In genomic region chr19:58840721-58841271, GRCm38 (mm10) we compare ENCODE assay signal across 28 mouse cellular contexts. TPM values are rescaled to one million over a fixed set of nuclear protein-coding genes. Genes with fewer than 3 reads are reported as not detected.
A peak's percentile ranks its signal among the peaks of the same experiment; 100 is the strongest.
DNase-seq lines count a peak whose midpoint lies in the region; ATAC-seq and TF ChIP-seq lines count a peak whose summit lies in the region.
"Had no signal": no experiment of that assay in that cellular context is flagged by ENCODE, and none has a peak within 500 bp of the region (broad histone marks: within the 10 kb centered on the region; RNA-seq: fewer than 3 reads in every experiment).

No protein-coding gene starts in this region.

- H3K27ac ChIP-seq in forebrain, embryonic 13.5 days = 0 out of 2 replicates have a peak overlapping the region, but pooled peaks have one; percentile 15
- H3K27ac ChIP-seq in forebrain, embryonic 10.5 days = no peak overlapping the region
- peak overlapping the region; percentile 55; the same call in 1 of the 2 replicates for H3K27ac ChIP-seq in hindbrain, embryonic 14.5 days
- no peak overlapping the region for H3K27ac ChIP-seq in hindbrain, embryonic 11.5 days (ENCODE audit: low read depth, low read length)
- H3K27ac ChIP-seq in midbrain, embryonic 16.5 days (ENCODE audit: low read length) = peak overlapping the region; percentile 45
- H3K27ac ChIP-seq: kidney, postnatal 0 days; limb, embryonic 10.5 days; macrophage had no signal

- no peak for DNase-seq in forebrain, embryonic 10.5 days (ENCODE audit: extremely low spot score, low spot score)
- DNase-seq in hindbrain, embryonic 14.5 days (ENCODE audit: low spot score) = no peak
- no peak for DNase-seq in hindbrain, embryonic 11.5 days (ENCODE audit: low spot score)
- DNase-seq in brain, embryonic 14.5 days (ENCODE audit: low read depth) = peak; percentile 38
- no peak for DNase-seq in testis, postnatal 14 days (ENCODE audit: low spot score)
- no peak for DNase-seq in adrenal gland, adult (ENCODE audit: inconsistent age in 2 of 2, low spot score in 1 of 2)
- DNase-seq: adrenal gland, postnatal 25 days; cerebellum, adult 9-10 months; gastrocnemius, postnatal 10 days; heart, adult 11 months; heart, postnatal 36 days; kidney, adult 2 months; thymus, adult 2 months had no signal

- no peaks in the 10 kb centered on the region for H3K36me3 ChIP-seq in forebrain, embryonic 13.5 days (ENCODE audit: poor library complexity, severe bottlenecking)
- no peaks in the 10 kb centered on the region for H3K36me3 ChIP-seq in forebrain, embryonic 10.5 days (replicated peaks)
- H3K36me3 ChIP-seq in hindbrain, embryonic 14.5 days (replicated peaks; ENCODE audit: control insufficient read depth, insufficient read depth) = 0 out of 2 replicates have a peak, but pooled peaks cover 2% of the 10 kb centered on the region
- H3K36me3 ChIP-seq in hindbrain, embryonic 11.5 days (ENCODE audit: control insufficient read depth, insufficient read depth, low read length) = no peaks in the 10 kb centered on the region
- H3K36me3 ChIP-seq in midbrain, embryonic 16.5 days (ENCODE audit: control insufficient read depth, insufficient read depth, low read length) = no peaks in the 10 kb centered on the region
- H3K36me3 ChIP-seq: embryonic facial prominence, embryonic 15.5 days; heart, embryonic 13.5 days had no signal

- no peak overlapping the region for H3K4me2 ChIP-seq in forebrain, embryonic 13.5 days
- no peak overlapping the region for H3K4me2 ChIP-seq in hindbrain, embryonic 14.5 days (replicated peaks)
- no peak overlapping the region for H3K4me2 ChIP-seq in hindbrain, embryonic 11.5 days (replicated peaks; ENCODE audit: low read depth, low read length)
- no peak overlapping the region for H3K4me2 ChIP-seq in midbrain, embryonic 16.5 days (ENCODE audit: low read length)
- H3K4me2 ChIP-seq: embryonic facial prominence, embryonic 15.5 days; heart, embryonic 13.5 days had no signal

- H3K27me3 ChIP-seq in forebrain, embryonic 13.5 days = no peaks in the 10 kb centered on the region
- no peaks in the 10 kb centered on the region for H3K27me3 ChIP-seq in forebrain, embryonic 10.5 days (ENCODE audit: poor library complexity, severe bottlenecking)
- no peaks in the 10 kb centered on the region for H3K27me3 ChIP-seq in hindbrain, embryonic 14.5 days (ENCODE audit: control insufficient read depth, insufficient read depth, low read length)
- H3K27me3 ChIP-seq in hindbrain, embryonic 11.5 days (ENCODE audit: control insufficient read depth, insufficient read depth, low read length) = no peaks in the 10 kb centered on the region
- H3K27me3 ChIP-seq in midbrain, embryonic 16.5 days (ENCODE audit: control insufficient read depth, insufficient read depth, low read depth, low read length) = no peaks in the 10 kb centered on the region
- H3K27me3 ChIP-seq: embryonic facial prominence, embryonic 15.5 days; heart, embryonic 13.5 days had no signal

- 66% methylated on average over 5 of the region's 5 CpGs for WGBS in forebrain, embryonic 13.5 days
- WGBS in forebrain, embryonic 10.5 days = 85% methylated on average over 5 of the region's 5 CpGs
- 68% methylated on average over 5 of the region's 5 CpGs for WGBS in hindbrain, embryonic 14.5 days
- 85% methylated on average over 5 of the region's 5 CpGs for WGBS in hindbrain, embryonic 11.5 days
- WGBS in midbrain, embryonic 16.5 days = 63% methylated on average over 5 of the region's 5 CpGs

- peaks cover 29% of the 10 kb centered on the region for H3K4me1 ChIP-seq in forebrain, embryonic 13.5 days
- peaks cover 31% of the 10 kb centered on the region for H3K4me1 ChIP-seq in forebrain, embryonic 10.5 days
- H3K4me1 ChIP-seq in hindbrain, embryonic 14.5 days (replicated peaks; ENCODE audit: control insufficient read depth, insufficient read depth, low read length) = peaks cover 19% of the 10 kb centered on the region
- H3K4me1 ChIP-seq in hindbrain, embryonic 11.5 days (replicated peaks; ENCODE audit: control insufficient read depth, insufficient read depth, low read length) = peaks cover 5% of the 10 kb centered on the region; the same call in 1 of the 2 replicates
- peaks cover 14% of the 10 kb centered on the region for H3K4me1 ChIP-seq in midbrain, embryonic 16.5 days (ENCODE audit: control insufficient read depth, insufficient read depth, low read length)

- H3K4me3 ChIP-seq in forebrain, embryonic 13.5 days = no peak overlapping the region
- H3K4me3 ChIP-seq in forebrain, embryonic 10.5 days = no peak overlapping the region
- H3K4me3 ChIP-seq in hindbrain, embryonic 14.5 days (replicated peaks; ENCODE audit: low read length) = no peak overlapping the region
- no peak overlapping the region for H3K4me3 ChIP-seq in hindbrain, embryonic 11.5 days (ENCODE audit: low read depth, low read length)
- no peak overlapping the region for H3K4me3 ChIP-seq in midbrain, embryonic 16.5 days (ENCODE audit: low read depth, low read length)
- H3K4me3 ChIP-seq: embryonic facial prominence, embryonic 15.5 days; heart, embryonic 13.5 days; limb, embryonic 10.5 days; myocyte had no signal

- ATAC-seq in forebrain, embryonic 13.5 days = 0 out of 2 replicates have a peak, but pooled peaks have one; percentile 41
- 0 out of 2 replicates have a peak, but pooled peaks have one; percentile 19 for ATAC-seq in hindbrain, embryonic 14.5 days (ENCODE audit: low FRiP score)
- ATAC-seq in hindbrain, embryonic 11.5 days (ENCODE audit: low FRiP score) = no peak
- 0 out of 2 replicates have a peak, but pooled peaks have one; percentile 18 for ATAC-seq in midbrain, embryonic 16.5 days
- ATAC-seq: activated CD4-positive, CD25-positive, alpha-beta regulatory T cell, adult 4 months had no signal

- H3K9me3 ChIP-seq in forebrain, embryonic 13.5 days (replicated peaks) = no peaks in the 10 kb centered on the region
- peaks cover under 1% of the 10 kb centered on the region; the same call in 1 of the 2 replicates for H3K9me3 ChIP-seq in forebrain, embryonic 10.5 days
- no peaks in the 10 kb centered on the region for H3K9me3 ChIP-seq in hindbrain, embryonic 14.5 days (ENCODE audit: control insufficient read depth, low read length)
- H3K9me3 ChIP-seq in hindbrain, embryonic 11.5 days (ENCODE audit: control insufficient read depth, low read length) = no peaks in the 10 kb centered on the region
- no peaks in the 10 kb centered on the region for H3K9me3 ChIP-seq in midbrain, embryonic 16.5 days (replicated peaks; ENCODE audit: control insufficient read depth, low read length, poor library complexity, severe bottlenecking)
- H3K9me3 ChIP-seq: embryonic facial prominence, embryonic 15.5 days; heart, embryonic 13.5 days; limb, embryonic 10.5 days had no signal

- TF ChIP-seq POLR2A in brain, embryonic 14.5 days (IDR thresholded peaks at IDR 0.05; ENCODE audit: borderline replicate concordance, extremely low read depth, insufficient read depth, insufficient read length, poor library complexity, severe bottlenecking) = no peak

- no peak overlapping the region for H3K9ac ChIP-seq in forebrain, embryonic 13.5 days
- H3K9ac ChIP-seq in hindbrain, embryonic 14.5 days = no peak overlapping the region
- H3K9ac ChIP-seq in hindbrain, embryonic 11.5 days (ENCODE audit: low read depth, low read length) = no peak overlapping the region
- no peak overlapping the region for H3K9ac ChIP-seq in midbrain, embryonic 16.5 days (ENCODE audit: low read depth, low read length)
- H3K9ac ChIP-seq: embryonic facial prominence, embryonic 15.5 days; heart, embryonic 13.5 days had no signal

- TF ChIP-seq CTCF in brain, embryonic 14.5 days (IDR thresholded peaks at IDR 0.05; ENCODE audit: borderline replicate concordance, extremely low read depth, insufficient read depth, insufficient read length) = no peak

RNA-seq across cellular contexts. Expression of gene 1700019N19Rik, which starts 46.5 kb away (rescaled TPM):
- polyA plus RNA-seq in forebrain, embryonic 13.5 days (2015; fragmentation: Nextera tagmentation; extraction: Ambion mirVana) = not detected in 2 replicates
- polyA plus RNA-seq in forebrain, embryonic 10.5 days (2016; fragmentation: Nextera tagmentation; extraction: Ambion mirVana) = not detected in 2 replicates
- polyA plus RNA-seq in hindbrain, embryonic 14.5 days (2014; fragmentation: Nextera tagmentation; extraction: Ambion mirVana) = not detected in 2 replicates
- not detected in 2 replicates for polyA plus RNA-seq in hindbrain, embryonic 11.5 days (2014; fragmentation: Nextera tagmentation; extraction: Ambion mirVana)
- 0.08 TPM in 1 of 2 replicates, not detected in the other for polyA plus RNA-seq in brain, embryonic 14.5 days (2012; rRNA removed)
- not detected in 2 replicates for polyA plus RNA-seq in midbrain, embryonic 16.5 days (2015; fragmentation: Nextera tagmentation; extraction: Ambion mirVana)
- polyA plus RNA-seq: activated CD4-positive, CD25-positive, alpha-beta regulatory T cell, adult 4 months; embryonic facial prominence, embryonic 15.5 days; heart, embryonic 13.5 days; intestine, embryonic 14.5 days; kidney, postnatal 0 days; large intestine, adult 2 months; limb, embryonic 10.5 days; liver, adult 2 months; liver, embryonic 16.5 days; lung, embryonic 16.5 days; macrophage; myocyte; small intestine, adult 2 months had no signal

Comparison
In these comparisons a context has a peak if more than half of its experiments do, and no peak if none do; other contexts are left out.
1. H3K27ac ChIP-seq: peak in forebrain, embryonic 13.5 days (single experiment), hindbrain, embryonic 14.5 days (single experiment) and midbrain, embryonic 16.5 days (single experiment); none in forebrain, embryonic 10.5 days (single experiment) and hindbrain, embryonic 11.5 days (single experiment).